Mouse (Mus musculus): ENCODE measurements around the gene Ulk3.
A peak's percentile ranks its signal among the peaks of the same experiment; 100 is the strongest.

Gene Ulk3

DNA sequence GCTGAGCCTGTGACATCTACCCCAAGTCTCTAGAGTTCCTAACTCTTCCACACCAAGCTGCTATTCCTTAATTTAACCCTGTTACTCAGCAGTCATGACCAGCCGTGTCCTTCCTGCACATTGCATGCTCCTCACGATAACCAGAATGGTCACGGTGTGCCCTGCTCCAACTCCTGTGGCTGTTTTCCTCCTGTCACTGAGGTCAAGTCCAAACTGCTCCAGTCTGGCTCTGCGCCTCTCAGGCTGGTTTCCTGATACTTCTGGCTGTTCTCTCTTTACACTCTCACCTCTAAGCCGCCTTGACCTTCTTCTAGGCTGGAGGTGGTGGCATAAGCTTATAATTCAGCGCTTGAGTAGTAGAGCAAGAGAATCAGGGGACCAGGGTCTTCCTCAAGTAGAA is 20.8 kb upstream of the Ulk3 start:
- DNase-seq (ENCODE audit: low spot score): no peak

DNA sequence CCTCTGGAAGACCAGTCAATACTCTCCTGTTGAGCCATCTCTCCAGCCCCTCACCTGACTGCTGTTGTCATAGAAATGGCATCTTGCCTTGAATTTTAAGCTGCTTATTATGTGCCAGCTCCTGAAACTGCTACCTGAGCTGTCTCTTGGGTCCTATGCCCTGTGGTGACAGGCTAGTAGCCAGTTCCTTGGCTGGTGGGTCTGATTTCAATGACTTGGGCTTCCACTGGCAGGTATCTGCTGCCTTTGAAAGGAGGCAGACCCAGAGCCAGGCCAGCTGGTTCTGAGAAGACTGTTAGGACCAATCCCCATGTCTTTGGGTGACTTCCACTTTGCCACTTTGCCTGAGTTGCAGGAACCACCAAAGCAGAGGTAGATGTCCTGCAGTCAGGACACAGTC is 14.9 kb upstream of the Ulk3 start:
- DNase-seq (ENCODE audit: low spot score): no peak

DNA sequence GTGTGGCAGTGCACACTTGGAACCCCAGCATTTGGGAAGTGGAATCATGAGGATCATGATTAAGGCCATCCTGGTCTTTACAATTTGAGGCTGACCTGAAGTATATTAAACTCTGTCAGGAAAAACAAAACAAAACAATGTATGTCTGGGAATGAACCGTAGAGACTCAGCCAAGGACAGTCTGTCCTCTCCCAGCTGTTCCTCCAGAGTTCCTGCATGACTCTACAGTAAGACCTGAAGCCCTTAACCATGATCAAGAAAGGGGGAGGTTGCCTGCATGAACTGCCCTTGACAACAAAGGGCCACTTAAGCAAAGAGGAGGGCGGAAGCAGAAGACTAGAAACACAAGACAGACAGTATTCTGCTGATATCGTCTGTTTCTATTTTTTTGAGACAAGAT is 13.7 kb upstream of the Ulk3 start:
- DNase-seq (ENCODE audit: low spot score): no peak

DNA sequence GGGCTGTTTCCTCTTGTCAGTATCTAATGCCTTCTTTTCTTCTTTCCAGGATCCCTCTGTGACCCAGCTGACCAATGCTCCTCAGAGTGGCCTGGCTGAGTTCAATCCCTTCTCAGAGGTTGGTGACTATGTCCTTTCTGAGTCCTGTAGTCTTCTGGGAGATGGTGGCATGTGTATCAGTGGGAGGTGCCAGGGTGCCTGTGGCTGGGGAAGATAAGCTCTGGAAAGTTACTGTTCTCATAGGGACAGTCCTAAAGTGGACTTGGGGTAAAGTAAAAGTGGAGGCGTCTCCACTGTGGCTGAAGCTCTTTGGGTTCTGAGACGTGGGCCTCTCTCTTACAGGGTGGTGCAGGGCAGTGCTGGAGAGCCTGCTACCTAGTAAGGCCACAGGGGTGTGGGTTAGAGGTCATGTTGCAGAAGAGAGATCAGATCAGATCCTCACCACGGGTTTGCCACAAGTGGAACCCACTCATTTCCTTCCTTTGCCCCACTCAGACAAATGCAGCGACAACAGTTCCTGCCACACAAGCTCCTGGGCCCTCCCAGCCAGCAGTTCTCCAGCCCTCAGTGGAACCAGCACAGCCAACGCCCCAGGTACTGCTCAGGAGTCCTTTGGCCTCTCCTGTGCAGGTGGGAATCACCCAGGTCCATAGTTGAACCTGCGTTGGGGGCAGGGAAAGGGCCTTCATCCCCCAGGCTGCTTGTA is 12.0 kb upstream of the Ulk3 start:
- no peak for DNase-seq (ENCODE audit: low spot score)

DNA sequence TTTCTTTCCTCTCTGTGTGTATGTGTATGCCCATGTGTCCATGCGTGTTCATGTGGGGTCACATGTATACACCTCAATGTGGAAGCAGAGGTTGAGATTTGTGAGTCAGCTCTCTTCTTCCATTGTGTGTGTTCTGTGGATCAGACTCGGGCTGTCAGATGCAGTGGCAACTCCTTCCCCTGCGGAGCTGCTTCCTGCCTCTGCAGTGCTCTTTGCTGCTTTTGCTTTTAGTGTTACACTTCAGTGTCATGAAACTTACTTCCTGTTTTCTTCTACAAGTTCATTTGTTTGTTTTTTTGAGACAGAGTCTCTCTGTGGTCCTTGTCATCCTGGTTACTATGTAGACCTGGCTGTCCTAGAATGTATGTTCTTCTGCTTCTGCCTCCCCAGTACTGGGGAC is 4.3 kb upstream of the Ulk3 start:
- no peak for DNase-seq (ENCODE audit: low spot score)

DNA sequence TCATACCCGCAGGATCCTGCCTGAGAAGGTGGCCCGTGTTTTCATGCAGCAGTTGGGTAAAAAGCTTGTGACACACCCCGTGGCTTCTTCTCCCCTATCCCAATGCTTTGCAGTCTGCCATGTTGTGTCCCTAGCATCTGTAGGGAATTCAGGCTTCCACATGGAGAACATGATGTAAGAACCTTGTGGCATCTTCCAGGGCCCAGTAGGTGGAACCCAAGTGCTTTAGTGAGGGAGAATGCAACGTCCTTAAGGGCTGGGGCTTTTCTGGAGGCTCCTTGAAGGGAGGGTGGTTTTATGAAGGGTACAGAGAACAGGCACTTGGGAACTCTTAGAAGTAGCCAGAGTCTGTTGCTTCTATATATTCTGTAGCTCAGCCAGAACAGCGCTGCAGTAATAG is 1.5 kb downstream of the Ulk3 start:
- no peak for DNase-seq (ENCODE audit: low spot score)

DNA sequence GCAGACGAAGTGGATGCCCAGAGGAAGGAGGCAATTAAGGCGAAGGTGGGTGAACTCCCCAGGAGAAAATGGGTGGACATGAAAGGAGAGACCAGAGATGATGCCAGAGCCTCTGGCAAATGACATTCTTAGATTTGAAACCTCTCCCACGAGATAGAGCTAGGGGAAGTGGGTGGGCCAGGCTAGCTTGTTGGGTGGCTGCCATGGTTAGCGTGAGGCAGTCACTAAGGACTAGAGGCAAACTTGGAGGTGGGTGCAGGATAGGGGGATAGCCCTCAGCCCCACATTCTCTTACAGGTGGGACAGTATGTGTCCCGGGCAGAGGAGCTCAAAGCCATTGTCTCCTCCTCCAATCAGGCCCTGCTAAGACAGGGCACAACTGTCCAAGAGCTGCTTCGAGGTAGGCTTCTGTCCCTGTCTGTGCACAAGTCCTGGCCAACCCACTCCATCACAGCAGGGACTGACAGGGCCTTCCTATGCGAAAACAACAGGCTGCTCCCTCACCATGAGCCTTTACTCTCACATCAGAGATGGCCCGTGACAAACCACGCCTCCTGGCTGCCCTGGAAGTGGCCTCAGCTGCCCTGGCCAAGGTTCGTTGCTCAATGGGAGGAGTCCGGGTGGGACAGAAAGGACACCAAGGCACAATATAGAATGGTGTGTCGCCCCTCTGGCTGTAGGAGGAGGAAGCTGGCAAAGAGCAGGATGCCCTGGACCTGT is 4.4 kb downstream of the Ulk3 start:
- DNase-seq (ENCODE audit: low spot score): no peak

DNA sequence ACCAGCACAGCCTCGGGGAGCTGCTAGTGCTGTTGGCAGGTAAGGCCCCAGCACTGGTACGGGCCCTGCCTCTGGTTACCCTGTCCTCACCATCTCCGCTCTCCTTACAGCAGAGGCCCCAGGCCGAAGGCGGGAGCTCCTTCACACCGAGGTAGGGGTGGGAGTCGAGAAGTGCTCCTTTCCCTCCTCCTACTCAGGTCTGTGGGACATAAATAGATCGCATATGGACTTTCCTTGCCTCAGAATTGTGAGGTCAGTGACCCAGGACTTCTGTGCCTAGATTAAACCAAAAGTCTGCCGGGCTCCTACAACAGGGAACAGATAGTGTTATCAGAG is 4.9 kb downstream of the Ulk3 start:
- no peak for DNase-seq (ENCODE audit: low spot score)

DNA sequence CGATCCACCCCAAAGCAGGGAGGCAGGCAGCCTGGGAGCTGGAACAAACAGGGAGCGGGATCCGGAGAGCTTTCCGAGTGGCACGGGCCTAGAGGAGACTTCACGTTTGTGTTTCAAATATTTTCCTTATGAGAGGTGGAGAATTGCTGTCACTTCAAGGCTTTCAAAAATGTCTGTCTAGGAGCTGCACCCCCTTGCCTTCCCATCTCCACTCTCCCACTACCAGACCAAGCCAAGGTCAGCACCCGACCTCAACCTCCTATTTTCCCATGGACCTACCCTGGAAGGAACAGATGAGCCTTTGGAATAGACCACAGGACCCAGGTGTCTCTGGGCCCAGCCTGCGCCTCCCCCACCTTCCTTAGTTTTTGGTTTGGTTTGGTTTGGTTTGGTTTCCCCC is 8.0 kb downstream of the Ulk3 start:
- no peak for DNase-seq (ENCODE audit: low spot score)

DNA sequence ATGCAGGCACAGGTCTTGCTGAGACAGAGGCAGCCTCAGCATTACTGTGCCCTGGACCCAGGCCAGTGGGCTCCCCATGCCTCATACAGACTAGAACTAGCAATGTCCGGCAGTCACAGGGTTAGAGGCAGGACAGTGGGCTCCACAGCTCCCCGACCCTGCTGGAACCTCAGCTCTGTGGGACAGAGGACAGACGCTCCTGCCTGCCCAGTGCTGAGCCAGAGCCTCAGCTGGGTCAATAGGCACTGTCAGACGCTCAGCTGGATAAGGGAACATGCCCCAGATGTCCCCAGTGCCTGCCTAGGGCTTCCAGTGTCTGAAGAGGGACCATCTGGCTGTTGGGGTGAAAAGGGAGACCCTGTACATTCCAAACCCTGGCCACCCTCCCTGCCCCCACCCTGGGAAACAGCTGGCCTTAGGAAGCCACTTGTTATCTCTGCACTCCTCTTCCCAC is 8.7 kb downstream of the Ulk3 start:
- DNase-seq (ENCODE audit: low spot score): no peak

DNA sequence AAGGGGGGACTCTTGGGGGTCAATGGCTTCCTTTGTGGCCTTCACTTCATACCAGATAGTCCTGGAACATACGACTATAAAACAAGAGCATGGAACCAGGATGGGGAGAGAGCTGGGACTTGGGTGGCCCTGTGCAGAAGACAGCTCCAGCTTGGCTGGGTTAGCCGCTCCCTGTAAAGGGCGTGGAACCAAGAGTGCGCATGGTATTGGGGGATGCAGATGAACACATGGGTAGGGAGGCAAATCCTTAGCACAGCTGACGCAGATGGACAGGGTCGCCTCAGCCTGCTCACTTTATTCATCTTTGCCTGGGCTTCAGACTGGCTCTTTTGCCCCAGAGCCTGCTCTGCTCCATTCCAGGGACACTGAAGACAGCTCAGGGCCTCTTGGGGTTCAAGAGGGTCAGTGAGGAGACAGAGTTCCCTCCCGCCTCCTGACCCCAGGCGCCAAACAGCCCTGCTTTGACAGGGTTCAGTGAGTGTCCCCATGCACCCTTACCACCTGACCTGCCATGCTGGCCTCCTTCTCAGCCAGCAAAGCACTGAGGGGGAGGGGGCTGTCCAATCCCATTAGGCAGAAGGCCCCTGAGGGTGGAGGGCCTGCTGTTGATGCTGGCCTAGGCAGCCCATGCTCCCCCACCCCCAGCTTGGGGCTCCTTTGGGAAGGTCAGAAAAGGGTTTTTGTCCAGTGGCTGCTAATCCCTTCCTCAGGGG is 9.8 kb downstream of the Ulk3 start:
- no peak for DNase-seq (ENCODE audit: low spot score)

DNA sequence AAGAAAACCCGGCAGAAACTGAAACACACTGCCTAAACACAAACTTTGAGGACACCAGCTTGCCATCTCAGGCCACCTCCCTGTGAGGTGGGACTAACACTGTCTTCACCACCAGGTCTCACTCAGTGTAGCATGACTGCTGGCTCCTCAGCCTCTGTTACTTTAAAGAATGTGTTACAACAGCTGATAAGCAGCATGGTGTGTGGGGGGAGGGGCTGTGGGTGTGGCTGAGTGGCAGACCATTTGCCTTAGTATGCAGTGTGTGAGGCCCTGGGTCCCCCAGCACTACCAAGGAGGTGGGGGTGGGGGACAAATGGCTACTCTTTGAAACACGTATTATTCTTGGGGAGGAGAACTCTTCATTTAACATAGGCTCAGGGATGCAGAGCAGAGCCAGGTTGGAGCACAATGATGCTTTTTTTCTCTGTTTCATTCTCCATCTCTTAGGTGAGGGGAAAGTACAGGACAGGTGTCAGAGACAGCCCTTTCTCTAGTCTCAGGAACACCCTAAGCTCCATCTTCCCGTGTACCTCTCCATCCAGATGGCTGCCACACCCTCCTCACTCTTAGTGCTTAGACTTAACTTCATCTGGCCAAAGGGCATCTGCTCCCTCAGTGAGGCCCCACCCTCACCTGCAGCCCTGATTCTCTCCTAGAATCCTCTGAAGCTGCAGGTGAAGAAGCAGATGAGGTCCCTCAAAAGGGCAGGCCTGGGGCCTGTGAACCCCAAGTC is 11.5 kb downstream of the Ulk3 start:
- DNase-seq (ENCODE audit: low spot score): no peak

DNA sequence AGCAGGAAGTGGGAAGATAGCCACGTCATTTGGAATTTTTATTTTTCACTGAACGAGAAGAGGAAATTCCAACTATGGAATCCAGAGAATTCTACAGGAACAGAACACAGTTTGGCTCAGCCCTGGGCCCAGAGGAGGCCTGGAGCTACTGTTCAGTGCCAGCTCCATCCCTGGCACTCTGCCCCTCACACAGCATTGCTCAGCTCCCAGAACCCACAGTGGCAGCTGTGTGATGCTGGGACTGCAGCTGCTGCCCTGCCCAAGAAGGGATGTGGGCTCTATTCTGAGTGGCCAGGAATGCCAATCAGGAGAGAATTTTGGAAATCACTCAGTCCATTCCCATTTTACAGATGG is 12.1 kb downstream of the Ulk3 start:
- no peak for DNase-seq (ENCODE audit: low spot score)

DNA sequence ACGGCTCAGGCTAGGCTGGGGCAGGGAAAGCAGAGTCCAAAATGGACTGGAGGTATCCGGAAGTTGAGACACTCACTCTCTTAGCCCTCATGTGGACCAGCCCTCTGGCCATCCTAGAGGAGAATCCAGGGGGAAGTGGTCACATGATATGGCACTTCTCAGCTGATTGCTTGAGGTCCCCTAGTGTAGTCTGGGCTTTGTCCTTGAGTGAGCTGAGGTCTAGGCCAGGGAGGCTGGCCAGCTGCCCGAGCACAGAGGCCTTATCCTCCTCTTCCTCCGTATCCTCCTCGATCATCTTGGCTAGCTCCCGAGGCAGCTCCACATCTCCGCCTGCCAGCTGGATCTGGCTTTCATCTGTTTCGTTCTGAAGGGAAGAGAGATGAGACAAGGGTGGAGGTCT is 12.8 kb downstream of the Ulk3 start:
- DNase-seq (ENCODE audit: low spot score): no peak

DNA sequence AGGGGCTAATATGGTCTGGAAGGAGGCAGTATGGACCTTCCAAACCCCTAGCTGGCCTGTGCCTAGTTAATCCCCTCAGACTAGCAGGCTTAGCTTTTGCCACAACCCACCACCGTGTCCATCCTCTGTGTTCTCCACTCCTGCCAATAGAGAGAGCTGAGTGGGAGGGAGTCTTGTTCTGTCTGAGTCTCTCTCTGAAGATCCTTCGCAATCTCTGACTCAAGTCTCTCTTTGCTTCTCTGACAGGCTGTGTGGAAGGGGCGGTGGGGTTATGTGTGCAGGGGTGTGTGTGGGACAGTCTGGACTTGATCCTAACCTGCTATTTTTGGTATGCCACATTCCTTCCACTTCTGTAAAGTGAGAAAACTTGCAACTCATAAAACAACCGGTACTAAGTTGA is 15.6 kb downstream of the Ulk3 start:
- no peak for DNase-seq (ENCODE audit: low spot score)

DNA sequence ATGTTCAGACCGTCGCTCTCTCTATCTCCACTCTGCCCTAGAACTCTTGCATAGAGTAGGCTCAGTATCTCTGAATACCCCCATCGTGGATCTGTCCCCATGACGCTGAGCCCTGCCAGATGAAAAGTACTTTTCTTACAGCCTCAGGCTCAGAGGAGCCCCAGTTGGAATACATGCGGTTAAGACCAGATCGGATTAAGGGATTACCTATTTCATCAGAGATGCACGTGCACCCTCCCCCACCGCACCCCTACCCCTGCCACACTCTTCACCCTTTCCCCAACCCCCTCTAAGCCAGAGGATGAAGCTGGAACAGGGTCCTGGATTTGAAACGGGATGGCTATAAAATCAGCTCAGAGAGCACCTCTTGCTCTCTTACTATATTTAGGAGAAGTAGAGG is 16.3 kb downstream of the Ulk3 start:
- no peak for DNase-seq (ENCODE audit: low spot score)

DNA sequence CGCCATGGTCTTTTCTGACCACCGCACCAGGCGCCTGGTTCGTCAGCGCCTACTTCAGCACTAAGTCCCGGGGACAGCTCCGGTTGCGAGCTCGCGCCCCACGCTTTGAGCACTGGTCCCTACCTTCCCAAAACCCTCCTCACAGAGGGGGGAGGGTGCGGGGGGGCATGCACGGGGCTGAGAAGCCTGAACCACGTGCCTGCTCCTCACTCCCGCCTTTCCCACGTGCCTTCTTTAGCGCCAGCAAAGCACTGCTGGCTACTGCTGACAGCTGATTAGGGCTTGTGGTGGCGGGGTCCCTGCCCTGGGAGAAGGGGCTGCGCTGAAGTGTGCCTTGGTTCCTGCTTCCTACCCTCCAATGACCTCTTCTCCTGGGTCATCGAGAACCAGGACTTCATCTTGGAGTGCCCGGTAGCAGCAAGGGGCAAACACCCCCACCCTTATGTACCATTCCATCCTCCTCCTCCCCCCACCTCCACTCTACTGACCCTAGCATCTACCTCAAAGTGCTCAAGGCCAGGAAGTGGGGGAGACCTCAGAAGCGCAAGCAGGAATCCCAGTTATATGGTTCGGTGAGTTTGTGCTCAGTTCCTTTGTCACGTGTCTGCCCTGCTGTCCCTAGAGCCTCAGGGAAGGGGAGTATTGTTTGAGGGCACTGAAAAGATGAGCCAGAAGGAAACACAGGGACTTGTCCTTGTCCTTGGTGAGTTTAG is 17.0 kb downstream of the Ulk3 start, which contains the start of gene Cplx3:
Cplx3 (minus strand) TSS at position 143 of the 713 bp plus-strand sequence.
- DNase-seq (ENCODE audit: low spot score): peak; percentile 86

DNA sequence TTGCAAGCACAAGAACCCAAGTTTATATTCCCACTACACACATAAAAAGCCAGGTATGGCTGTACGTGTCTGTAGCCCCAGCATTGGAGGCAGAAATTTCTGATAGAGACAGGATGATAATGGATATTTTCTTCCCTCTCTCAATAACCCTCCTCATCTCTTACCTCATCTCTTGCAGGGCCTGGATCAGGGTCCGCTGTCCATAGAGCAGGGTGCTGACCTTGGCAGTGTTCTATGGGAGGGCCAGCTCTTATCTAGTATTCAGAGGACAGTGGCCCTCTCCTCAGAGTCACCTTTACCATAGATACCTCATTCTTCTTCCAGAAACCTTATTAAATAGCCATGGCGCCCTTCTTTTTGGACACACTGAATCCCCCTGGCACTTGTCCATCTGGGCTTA is 20.6 kb downstream of the Ulk3 start:
- DNase-seq (ENCODE audit: low spot score): no peak

DNA sequence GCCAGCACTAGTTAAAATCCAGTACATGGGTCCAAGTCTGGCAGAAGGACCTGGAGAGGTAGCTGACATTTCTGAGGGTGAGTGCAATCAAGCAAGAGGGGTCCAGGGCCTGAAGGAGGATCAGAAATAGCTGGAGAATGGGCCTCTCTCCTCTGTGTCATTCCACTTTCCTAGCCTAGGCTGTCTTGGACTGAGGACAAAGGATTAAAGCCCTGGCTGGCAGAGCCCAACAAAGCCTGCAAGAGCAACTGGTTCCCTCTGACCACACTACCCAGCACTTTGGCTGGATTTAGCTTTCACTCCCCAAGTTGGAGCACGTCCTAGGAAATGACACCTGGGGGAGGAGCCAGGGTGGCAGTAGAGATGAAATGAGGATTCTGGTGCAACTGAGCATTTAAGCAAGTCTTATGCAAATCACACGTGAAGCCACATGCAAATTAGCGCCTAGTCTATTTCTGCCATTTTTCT is 21.1 kb downstream of the Ulk3 start:
- no peak for DNase-seq (ENCODE audit: low spot score)

DNA sequence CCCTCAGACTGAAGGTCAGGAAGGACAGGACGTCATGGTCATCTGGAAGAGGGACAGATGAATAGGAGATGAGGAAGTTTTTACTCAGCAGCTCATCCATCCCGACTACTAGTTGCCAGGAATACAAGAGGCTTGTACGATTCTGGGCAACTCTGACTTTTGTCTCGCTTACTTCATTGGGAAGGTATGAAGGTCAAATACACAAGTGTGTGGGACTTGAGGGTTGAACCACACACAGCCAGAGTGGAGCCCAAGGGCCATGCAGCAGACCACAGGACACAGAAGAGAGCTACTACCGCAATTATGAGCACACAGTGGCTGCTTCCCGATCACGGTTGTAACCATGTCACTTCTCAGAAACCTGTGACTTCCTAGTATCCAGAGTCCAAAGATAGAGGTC is 23.3 kb downstream of the Ulk3 start:
- DNase-seq (ENCODE audit: low spot score): no peak

DNA sequence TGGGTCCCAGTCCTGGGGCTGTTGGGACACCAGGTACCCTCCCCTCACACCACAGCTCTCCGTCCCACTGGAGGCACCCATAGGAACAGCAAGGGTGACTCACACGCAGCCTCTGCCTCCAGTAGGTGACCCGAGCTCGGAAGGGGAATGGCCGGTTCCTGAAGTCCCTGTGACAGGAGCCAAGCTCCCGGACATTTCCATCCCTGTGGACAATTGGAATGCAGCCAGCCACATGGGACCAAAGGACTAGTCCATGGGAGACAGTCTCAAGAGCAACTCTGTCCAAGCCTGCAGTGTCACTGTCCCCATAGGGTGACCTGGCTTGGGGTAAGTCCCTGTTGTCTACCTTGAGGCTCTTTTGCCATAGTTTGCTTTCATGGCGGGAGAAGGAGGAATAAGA is 24.7 kb downstream of the Ulk3 start:
- no peak for DNase-seq (ENCODE audit: low spot score)

DNA sequence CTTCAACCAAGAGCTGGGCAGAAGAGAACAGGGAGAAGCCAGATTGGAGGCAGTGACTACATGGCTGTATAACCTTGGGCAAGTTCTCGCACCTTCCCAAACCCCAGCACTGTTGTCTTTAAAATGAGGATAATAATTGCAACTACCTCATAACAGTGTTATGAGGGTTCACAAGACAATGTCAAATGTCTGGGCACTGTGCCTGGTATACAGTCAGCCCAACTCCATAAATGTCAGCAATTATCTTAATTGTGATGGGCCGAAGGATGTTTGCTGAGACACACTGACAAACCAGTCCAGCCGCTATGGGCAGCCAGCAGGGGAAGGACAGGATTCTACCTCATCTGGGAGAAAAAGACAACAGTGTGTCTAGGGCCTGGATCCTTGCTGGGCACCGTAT is 25.5 kb downstream of the Ulk3 start:
- DNase-seq (ENCODE audit: low spot score): no peak

Measured in testis, postnatal 10 days (tissue).